Mouse (Mus musculus) kidney, postnatal 10 days (tissue): ENCODE results near the gene Cdh4.

ENCODE experiments used
- DNase-seq: peaks from one replicate; pipeline ENCODE4 v3.0.0; 2021; ENCODE audit warnings: mixed read lengths

Cdh4 gene

DNA sequence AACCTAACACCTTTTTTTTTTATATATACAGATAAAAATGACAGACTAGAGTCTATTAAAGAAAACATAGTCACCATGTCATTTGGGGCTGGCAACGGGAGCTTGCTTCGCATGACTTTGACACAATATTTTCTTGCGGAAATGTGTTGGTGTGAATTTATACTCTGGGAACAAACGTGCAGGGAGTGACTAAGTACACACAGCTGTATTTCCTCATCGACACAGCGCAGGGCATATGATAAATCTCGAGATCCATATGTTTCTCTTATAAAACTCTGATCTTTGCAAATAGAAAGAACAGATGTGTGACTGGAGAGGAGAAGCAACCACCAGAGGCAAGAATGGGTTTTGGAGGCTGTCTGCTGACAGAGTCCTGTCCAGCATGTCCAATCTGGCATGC lies 304.3 kb downstream of the Cdh4 start:
- DNase-seq: no peak

DNA sequence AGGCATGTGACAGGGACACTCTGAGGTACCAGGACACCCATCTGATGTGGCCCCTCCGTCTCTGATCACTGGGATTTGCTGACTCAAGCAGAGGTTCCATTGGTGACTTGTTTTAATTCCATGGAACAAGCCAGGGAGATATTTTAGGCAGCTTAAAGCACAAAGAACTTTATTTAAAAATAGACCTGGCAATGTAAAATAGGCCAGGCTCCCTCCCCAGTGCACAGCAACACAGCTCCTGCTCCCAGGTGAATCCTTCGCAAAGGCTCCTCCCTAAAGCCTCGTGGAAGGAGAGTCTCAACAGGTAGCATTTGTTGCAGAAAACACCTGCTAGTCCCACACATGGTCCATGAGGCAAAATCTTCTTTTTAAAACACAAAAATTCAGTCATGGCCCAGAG lies 307.2 kb downstream of the Cdh4 start:
- DNase-seq: no peak

DNA sequence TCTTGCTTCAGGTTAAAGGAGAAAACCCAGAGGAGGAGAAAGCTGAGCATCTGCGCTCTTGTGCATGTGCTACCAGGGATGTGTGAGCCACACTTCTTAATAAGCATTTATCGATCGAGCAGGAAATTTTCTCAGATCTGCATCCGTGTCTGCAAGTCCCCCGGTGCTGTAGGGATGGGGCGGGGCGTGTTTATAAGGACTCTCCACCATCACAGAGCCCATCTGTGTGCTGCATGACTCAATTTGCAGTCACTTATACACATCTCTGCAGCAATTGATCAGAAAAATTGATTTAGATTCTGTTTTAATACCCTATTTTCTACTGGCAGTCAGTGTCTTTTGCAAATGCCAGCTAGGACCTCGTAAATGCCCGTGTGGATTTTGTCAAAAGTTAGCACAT lies 311.6 kb downstream of the Cdh4 start:
- DNase-seq: no peak

DNA sequence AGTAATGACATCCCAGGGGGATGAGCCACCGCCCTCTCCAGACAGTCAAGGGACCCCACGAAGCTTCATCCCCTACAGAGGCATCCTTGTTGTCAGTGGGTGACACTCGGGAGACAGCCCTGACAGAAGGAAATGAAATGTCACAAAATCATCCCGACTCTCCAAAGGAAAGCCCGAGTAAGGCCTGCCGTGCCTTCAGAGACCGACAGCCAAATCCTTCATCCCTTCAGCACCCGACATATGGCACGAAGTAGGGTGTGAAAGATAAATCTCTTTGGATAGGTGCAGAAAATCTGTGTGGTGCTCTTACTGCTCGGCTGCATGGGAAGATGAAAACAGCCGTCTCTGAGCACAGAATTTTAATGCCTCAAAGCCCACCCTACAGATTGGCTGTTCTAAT lies 312.5 kb downstream of the Cdh4 start:
- no peak for DNase-seq

DNA sequence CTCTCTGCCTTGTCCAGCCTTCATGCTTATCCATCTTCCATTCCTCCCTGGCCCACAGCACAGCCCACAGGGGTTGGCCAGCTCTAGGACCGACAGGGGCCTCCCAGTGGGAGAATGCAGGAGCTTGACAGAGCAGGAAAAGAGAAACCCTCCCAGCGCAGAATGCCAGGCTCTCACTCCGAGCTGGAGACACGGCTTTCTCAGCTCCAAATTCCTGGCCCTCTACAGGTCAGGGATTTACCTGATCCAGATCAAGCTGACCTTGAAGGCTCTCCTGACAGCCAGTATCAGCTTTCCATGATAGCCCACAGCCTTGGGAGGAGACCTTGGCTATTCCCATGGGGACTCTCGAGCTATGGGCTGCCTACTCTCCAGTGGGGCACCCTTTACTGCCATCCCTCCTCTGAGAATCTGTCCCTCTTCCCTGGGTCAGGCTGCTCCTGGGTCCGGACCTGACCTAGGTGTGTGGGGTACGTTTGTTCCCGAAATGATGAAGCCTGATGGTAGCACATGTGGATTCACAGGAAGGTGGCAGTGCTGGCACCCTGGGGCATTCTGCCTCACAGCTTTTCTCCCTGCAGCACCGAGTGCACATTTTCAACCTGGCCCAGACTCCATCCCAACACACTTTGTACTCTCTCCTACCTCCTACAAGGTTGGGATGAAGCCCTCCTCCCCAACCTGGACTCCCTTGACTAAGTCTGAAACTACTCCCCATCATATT lies 319.6 kb downstream of the Cdh4 start:
- no peak for DNase-seq

DNA sequence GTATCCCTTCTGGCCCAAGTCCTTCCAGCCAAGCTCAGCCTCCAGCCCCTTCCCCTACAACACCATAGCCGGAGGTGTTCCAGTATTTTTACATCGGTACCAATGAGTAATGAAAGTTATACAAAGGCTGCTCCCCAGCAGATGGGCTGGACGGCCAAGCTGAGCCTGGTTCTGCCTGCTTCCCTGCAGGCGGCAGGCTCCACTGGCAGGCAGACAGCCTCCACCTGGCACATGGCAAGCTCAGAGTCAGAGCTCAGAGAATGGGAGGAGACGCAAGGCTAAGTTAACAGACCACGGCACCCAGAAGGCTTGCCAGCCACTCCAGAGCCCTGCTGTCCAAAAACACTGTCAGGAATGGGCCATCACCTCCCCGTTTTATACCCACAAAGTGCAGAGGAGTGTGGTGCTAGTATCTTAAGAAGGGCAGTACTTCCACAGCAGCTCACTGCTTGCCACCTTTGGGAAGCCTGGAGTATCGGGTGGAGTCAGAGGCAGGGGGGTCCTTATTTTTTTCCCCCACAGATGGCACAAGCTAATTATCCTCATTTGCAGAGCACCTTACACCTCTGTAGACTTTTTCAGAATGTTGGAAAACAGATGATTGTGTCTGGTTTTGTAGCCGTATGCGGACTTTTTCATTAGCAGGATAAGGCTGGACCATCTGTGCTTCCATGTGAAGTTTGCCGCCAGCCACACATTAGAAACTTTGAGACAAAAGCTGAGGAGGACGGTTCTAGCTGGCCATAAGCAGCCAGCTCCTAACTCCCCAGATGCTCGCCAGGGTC lies 320.5 kb downstream of the Cdh4 start:
- DNase-seq: no peak

DNA sequence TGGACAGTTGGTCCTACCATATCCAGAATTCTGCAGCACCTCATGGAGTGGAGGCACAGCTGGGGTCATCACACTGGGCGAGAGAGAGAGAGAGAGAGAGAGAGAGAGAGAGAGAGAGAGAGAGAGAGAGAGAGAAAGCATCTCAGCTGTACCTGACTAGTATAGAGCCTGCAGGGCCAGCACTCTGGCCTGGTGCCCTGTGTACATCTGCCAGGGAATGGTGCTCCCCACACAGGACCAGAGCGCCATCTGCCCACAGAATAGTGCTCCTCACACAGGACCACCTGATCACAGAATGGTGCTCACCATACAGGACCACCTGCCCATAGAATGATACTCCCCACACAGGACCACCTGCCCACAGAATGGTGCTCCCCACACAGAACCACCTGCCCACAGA lies 322.2 kb downstream of the Cdh4 start:
- DNase-seq: no peak

DNA sequence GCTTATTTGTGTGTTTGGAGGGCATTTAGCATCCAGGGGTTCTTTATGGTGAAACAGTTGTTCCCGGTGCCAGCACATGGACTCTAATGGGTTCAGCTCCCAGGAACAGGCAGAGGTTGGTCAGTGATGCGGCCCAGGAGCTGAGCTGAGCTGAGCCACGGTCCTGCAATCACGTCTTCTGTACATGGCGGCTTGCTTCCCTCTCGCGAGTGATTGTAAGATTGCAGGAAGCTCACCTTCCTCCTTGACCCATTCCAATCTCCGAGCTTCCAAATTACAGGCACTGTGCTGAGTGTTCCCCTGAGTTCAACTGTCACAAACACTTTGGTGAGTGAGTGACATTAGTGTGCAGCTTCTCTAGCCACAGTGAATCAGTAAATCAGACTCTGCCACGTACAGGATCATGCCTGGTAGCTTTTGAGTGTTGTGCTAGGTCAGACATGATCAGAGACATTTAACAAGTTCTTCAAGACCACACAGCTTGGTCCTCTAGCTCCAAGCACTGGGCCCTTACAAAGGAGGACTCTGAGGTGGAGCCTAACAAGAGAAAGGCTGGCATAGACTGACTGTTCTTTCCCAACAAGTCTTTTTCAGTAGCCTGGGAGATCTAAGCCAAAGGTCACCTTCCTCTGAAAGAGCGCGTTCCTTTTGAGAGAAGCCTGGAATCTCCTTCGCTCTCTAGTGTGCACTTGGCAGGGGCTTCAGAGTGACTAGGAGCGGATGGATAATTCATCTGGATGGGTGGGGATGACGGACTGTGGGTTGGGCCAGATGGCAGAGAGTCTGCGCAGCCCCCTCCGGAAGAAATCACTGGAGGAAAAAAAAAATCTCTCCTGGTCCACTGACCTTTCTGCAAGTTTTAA lies 324.7 kb downstream of the Cdh4 start:
- peak; percentile 30 for DNase-seq

DNA sequence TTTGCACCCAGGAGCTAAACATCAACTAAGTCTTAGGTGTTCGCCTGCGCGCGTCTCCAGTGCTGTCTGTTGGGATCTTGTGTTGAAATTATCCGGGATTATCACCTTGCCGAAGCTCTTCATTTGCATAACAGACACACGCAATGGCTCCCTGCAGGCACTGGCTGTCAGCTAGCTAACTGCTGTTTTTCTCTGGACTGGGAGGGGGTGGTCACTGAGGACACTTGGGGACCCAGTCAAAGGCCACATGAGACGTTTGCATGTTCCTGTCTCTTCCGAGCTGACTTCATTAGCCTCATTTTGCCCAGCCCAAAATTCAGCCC lies 325.3 kb downstream of the Cdh4 start:
- DNase-seq: no peak

DNA sequence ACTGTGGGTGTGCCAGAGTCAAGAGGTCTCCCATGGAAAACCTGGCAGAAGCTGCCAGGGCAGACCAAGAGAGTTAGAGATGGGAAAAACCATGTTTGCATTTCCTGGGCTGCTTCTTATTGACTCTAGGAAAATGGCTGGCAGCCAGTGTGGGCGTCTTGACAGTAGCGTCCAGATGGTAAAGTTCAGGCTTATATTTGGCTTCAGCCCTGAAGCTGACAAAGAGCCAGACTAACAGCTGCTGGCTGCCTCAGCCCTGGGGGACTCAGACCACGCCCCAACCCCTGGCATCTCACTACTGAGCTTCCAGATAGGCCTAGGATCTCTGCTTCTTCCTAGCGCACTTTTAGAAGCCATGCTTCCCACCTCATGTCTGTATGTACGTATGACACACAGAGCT lies 326.9 kb downstream of the Cdh4 start:
- peak; percentile 87 for DNase-seq

DNA sequence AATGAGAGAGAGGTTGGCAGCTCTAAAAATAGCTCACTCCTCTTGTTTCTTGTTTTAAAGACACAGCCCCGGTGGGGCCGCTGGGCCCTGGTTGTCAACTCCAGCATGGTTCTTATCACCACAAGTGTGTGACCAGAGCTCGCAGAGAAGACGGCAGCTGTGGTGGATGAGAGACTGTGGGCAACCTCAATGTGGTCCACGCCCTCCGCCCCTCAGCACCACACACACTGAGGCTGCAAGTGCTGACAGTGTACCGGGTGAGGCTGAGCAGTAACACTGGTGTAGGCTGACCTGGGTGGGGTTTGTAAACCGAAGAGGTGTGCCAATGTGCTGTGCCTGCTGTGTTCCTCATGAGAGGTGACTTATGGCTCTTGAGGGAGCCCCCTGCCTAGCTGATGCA lies 327.7 kb downstream of the Cdh4 start:
- DNase-seq: no peak

DNA sequence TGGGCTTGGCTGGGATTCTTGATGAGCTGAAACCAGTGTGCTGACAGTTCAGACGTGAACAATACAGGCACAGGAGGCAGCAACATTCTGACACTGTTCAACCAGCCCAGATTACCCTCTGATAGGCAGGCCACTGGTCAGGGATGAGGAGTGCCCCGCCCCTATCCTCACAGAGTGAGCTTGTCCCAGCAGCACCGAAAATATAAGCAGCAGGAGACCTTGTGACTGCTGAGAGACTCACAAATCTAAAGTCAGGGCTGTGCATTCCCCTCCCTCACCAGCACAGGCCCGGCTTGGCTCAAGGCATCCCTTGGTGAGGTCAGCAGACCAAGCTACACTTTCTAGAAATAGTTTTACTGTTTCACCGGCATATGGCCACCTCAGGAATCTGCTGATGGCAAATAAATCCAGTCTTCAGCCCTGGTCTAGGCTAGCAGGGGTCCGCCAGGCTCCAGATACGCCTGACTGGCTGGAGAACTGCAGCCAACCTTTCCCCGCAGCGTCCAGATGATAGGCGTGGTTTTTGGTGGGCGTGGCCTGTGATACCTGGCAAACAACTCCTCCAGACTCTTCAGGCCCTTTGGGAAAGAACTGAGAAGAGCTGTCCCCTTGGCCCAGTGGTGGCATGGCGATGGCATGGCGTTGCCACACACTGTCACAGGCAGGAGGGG lies 332.3 kb downstream of the Cdh4 start:
- peak; percentile 84 for DNase-seq

DNA sequence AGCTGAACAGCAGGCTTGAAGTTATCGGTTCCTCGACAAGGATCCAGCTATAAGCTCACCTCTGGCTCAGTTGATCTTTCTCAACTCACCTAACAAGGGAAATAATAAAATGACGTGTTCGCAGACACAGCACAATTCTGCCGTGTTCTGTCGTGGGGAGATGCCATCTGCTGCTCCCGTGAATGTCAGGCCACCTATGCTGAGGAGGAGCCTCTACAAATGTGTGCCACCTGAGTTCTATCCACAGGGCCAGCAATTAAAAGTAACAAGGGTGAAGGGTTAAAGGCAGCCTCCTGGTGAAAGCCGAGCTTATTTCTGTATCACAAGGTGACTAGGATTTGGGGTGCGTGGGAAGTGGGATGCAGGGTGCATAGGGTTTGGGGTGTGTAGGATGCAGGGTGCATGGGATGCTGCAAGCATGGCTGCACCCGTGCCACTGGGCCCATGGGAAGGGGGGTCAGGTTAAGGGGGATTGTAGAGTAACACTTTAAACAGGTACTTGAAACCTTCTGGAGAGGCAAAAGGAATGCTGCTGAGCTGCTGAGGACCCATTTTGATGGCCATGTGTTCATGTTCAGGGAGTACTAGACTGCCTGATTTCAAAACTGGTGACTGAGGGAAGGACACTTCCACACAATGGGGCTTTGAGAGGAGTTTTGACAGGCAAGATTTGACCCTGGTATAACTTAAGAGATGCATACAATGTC lies 333.9 kb downstream of the Cdh4 start:
- no peak for DNase-seq

DNA sequence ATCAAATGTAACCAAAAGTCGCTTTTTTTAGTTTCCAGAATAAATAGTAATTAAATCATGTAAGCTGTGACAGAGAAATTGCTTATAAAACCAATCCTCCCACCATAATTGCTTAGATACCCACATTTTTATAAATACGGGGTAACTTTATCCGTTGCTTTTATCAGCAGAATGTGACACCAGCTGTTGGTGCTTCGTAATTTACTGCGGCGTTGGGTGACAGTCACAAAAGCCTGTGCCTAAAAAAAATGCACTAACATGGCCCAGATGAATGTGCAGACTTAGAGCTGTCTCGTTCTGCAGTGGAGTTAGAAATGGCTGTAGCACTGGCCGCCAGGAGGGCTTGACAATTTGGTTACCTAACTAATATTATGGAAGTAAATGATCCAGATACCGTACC lies 337.0 kb downstream of the Cdh4 start:
- DNase-seq: no peak

DNA sequence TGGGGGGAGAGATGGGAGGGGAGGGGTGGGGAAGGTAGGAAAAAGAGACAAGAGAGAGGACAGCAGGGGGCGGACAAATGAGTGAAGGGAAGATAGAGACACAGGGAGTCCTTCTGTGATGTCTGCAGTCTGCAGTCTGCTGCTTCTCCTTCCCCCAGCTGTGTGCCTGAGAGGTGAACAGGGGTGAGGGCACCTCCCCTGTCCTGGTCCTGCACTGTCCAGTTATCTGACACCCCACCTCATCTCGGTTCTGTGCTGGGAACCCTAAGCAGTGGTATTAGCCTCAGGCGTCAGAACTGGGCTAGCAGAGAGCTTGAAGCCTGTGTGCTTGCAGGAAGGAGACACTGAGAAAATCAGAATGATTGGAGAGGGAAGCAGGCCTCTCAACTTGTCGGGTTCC lies 338.7 kb downstream of the Cdh4 start:
- no peak for DNase-seq

DNA sequence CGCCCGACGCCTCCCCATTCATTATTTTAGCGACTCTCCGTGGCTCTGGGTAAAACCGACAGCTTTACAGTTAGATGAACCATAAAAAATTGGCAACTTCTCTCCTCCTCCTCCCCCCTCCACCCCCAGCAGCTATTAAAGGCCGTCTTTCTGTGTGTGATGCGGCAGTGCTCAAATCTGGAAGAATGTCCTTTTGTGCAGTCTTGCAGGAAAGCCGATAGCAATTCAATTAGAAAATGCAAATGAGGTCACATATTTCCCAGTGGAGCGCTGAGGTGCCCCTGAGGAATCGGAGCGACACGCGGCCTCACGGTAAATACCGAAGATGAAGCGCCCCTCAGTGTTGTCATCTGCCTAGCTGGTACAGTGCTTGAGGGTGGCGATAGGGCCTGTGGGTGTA lies 345.0 kb downstream of the Cdh4 start:
- DNase-seq: no peak

DNA sequence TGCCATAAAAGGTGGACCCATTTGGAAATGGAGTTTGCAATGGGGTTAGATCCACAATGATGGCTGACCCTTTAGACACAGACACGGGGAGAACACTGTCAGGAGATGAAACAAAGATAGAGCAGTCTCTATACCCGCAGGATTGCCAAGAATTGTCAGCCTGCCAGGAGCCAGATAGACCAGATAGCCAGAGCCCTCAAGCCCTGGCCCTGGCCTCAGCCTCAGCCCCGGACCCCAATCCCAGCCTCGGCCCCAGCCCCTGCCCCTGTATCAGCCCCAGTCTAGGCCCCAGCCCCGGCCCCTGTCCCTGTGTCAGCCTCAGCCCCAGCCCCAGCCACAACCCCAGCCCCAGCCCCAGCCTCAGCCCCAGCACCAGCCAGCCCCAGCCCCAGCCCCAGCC lies 345.6 kb downstream of the Cdh4 start:
- DNase-seq: no peak

DNA sequence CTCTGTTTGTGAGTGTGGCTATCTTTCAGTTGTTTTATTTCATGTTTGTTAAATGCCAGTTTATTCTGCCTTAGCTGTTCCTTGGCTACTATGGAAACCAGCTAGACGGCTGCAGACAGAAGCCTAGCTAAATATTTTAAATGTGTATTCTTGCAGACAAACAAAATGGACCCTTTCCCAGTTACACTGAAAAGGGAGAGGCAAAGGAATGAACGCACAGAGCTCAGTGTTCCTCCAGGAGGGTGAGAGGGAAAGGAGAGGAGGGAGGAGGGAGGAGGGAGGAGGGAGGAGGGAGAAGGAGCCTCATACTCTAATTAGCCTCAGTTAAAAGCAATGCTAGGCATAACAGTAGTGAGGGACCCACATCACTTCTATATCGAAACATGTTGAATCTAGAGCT lies 348.5 kb downstream of the Cdh4 start:
- DNase-seq: no peak

DNA sequence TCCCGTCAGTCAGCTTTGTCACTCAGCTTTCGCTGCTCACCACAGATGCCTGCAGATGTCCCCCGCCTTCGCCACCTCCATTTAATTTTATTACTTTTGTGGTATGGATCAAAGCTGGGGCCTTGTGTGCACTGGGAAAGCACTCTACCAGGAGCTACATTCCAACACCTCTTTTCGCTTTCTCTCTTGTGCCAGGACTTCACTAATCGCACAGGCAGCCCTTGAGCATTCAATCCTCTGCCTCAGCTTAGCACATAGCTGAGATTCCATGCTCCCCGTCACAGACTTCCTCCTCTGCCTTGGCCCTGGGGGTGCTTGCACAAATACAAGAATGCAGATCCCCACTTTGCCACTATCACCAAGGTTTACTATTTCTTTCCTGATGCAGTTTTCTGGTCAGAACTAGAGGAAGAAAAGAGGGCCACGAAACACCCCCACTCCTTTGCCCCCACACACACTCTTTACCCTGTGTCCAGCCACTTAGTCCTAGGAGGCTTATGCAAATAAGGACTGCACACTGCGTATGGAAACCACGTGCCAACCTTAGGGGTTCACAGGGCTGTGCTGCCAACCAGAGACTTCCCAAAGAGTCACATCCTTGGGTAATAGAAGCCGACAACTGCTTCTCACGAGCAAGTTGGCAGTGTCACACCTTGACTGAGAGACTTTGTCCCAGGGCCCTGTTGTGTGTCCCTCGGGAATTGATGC lies 350.3 kb downstream of the Cdh4 start:
- no peak for DNase-seq

DNA sequence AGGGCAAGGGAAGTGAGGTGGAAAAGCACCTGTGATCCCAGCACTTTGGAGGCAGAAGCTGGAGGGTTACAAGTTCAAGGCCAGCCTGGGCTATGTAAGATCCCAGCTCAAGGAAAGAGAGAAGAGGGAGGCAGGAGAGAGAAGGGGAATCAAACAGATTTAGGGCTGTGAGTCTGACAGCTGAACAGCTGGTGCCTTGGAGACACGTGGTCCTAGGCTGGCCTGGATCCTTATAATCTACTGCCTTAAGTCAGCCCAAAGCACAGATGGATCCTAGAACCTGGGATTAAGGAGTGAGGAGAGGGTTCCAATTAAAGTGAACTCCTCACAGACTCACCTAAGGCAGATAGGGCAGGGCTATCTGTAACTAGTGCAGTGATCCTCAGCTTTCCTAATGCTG lies 352.1 kb downstream of the Cdh4 start:
- no peak for DNase-seq

DNA sequence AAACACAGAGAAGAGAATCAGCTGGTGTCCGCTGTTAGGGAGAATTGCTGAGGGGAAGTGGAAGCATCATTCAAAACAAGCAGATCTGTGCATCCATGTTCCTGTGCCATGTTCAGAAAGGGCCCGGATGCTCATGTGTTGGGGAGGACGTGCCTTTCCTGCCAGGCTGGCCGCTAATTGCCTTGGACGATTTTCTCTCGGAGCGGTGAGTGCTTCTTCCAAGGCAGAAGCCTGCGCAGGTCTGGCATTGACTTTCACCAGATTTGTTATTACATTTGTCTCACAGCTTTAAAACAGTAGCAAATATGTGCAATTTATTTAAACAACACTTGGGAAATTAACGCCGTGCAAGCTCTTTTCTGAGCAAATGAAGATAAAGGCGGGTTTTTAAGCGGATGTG lies 353.2 kb downstream of the Cdh4 start:
- DNase-seq: no peak
